Mouse (Mus musculus) cerebellum, postnatal 25 days (tissue): ENCODE data around the gene 1700030K09Rik.

Source experiments
- DNase-seq, 2 experiments: peaks; one replicate each; pipeline ENCODE4 v3.0.0; 2021; ENCODE audit warnings: mixed read lengths in 2 of 2

1700030K09Rik gene

DNA sequence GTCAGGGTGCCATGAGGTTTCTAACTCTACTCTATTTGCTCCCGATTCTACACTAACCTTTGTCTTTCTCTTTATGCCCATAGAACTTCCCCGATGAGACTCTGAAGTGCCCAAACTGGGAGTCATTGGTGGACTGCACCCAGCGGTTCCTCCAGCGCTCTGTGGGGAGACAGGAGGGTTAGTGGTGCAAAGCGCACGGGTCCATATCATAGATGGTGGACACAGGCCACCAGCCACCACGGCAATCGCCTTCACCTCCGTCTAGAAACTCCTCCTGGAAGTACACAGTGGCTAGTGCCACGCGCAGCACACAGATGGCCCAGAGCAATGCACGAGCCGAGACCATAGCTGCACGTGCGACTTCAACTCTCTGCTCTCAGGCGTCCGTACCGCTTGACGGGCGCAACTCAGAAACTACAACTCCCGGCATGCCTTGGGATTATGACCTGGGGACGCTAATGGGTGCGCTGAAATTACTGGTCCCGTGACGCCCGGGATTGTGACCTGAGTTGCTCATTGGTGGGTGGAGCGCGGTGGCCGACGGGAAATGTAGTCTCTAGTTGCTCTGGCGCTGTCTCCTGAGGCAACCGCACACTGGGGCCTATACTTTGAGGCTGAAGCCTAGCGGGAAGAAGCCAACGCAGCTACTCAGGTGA, at the start of gene 1700030K09Rik, which contains the start of gene Calr3:
Gene 1700030K09Rik, plus strand, starts transcription at position 543 of the 656 bp plus-strand sequence.
Gene Calr3, minus strand, starts transcription at position 533 of the 656 bp plus-strand sequence.
- DNase-seq = peak; percentile 98 to 99

DNA sequence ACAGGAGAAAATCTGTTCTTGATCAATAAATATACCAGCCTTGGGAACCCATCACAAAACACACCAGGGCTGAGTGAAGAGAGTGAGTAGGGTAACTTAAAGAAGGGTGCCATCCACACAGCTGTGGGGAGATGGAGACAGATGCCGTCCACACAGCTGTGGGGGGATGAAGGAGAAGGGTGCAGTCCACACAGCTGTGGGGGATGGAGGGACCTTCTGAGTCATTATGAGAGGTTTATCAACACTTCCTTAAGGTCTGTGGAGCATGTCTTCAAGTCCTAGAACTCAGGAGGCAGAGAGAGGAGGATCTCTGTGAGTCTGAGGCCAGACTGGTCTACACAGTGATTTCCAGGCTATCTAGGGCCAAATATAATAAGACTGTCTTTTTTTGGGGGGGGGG, 42.3 kb upstream of the 1700030K09Rik start:
- DNase-seq = no peak

DNA sequence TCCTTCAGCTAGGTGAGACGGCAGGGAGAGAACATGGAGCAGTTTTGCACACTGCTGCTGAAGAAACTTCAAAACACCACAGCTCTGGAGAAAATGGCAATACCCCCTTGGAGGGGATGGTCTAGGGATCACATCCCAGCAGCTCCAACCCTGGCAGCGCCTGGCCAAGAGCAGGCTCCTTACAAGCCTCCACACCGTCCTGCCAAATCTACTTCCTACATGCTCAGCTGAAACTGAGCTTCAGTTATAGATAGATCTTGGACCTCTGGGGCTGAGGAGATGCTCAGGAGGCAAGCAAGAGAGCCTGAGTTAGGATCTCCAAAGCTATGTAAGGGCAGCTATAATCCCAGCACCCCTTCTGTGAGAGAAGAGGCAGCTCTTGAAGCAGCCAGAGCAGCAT, 40.7 kb upstream of the 1700030K09Rik start:
- no peak for DNase-seq

DNA sequence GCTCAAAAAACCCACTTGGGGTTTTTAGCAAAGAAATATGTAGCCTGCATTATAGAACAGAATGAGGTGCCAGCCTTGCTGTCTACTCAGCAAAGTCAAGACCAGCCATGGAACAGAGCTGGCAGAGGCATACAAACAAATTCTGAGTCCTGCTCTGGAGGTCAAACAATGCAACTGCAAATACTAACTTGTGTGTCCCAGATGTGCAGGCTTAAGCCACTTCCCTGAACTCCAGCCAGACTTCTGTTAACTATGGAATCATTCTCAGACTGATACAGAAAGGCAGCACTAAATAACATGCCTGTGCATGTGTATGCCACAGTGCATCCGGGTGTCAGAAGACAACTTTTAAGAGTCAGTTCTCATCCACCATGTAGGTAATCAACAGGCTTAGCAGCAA, 35.8 kb upstream of the 1700030K09Rik start:
- no peak for DNase-seq

DNA sequence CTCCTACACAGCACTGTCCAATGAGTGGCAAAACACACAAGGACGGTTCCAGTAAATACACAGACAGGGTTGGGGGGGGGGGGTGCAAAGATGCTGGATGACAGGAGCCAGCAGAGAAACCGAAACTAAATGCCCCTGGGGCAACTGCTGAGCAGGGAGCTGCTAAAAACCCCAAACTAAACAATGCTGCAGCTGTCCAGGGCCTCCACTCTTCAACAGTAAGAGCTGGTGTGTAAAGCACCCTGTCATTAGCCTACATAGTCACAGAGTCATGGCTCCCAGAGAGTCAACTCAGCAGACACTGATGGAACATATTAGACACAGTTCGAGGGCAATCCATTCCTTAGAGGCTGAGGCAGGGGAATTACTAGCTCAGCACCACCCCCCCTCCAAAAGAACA, 34.2 kb upstream of the 1700030K09Rik start:
- no peak for DNase-seq

DNA sequence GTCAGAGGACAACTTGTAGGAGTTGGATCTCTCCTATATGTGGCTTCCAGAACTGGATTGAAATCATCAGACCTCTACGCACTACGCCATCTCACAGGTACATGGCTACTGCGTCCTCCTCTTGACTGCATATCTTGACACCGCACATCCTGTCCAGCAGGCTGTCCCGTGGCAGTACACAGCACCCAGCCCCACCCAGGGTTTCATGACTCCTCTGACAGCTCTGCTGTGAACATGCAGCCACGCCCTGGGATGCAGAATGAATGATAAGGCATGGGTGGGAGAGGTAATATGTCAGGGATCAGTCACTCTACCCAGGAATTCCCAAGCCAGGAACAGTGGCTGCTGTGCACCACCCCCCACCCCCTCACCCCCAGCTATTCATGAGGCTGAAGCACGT, 29.8 kb upstream of the 1700030K09Rik start:
- no peak for DNase-seq

DNA sequence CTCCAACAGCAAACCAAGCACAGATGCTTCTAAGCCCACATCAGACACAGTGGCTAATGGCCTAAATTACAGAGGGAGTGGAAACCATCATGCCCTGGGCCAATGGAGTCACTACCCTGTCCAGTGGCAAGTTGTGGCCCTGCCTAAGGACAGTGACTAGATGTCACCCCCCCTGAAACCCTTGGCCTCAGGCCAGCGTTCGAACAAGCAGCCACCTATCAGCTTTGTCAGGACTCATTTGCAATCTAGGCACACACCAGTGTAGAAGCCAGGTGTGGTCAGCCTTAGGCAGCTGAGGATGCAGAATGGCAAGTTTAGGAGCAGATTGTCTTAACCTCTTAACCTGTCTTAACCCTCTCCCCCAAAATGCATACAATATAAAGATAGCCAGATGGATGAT, 28.4 kb upstream of the 1700030K09Rik start:
- DNase-seq = peak in 1 of 2 experiments; percentile 38

- DNase-seq = no peak
These were observed 25.6 kb upstream of the 1700030K09Rik start for GRCm38 (mm10) chr8:72418073-72418472.

- peak in 1 of 2 experiments; percentile 66 for DNase-seq
These were observed 22.9 kb upstream of the 1700030K09Rik start for GRCm38 (mm10) chr8:72420571-72421361.

- DNase-seq = peak; percentile 98 to 100
These were observed 22.0 kb upstream of the 1700030K09Rik start, which contains the start of gene Eps15l1 for GRCm38 (mm10) chr8:72421362-72422335. Eps15l1 (minus strand) TSS chr8:72421460.

DNA sequence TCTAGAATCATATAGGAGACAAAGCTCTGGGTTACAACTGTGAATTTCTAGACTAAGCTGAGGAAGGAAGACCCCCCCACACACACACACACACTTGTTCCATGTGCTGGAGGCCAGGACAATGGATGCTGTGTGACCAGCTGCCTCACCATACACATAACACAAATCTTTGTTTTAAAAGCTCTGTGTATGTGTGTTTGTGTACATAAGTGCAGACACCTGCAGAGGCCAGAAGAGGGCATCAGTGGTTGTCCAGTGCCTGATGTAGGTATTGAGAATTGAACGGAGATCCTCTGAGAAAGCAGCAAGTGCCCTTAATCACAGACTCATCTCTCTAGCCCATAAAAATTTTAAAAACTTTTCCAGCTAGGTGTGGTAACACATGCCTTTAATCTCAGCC, 20.8 kb upstream of the 1700030K09Rik start:
- no peak for DNase-seq

DNA sequence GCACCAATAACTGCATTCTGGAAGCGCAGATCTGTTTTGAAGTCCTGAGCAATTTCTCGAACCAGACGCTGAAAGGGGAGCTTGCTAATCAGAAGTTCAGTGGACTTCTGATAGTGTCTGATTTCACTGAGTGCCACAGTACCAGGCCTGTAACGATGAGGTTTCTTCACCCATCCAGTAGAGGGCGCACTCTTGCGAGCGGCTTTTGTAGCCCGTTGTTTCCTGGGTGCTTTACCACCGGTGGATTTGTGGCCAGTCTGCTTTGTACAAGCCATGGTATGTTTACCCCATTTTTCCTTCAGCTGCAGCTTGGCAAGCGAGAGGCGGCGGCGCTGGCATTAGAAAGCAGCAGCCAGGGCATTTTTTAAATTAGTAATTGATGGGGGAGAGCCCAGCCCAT, 14.0 kb upstream of the 1700030K09Rik start:
- DNase-seq = no peak

DNA sequence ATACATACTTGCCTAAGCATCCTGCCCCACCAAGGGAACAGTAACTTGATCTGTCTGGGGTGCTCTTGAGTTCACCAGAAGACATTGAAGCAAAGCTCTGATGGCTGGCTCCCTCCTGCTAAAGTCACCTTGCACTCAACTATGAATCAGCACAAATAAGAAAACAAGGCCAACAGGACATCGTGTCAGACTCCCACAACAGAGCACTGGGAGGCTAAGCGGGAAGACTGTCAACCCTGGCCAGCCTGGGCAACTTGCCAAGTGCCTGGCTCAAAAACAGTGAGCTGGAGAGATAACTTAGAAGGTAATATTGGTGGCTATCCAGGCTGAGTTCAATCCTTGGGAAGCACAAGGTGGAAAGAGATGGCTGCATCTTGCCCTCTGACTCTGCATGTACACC, 8.7 kb upstream of the 1700030K09Rik start:
- DNase-seq = peak; percentile 52 to 66

- DNase-seq = no peak
These were observed 5.2 kb upstream of the 1700030K09Rik start for GRCm38 (mm10) chr8:72438248-72439015.

DNA sequence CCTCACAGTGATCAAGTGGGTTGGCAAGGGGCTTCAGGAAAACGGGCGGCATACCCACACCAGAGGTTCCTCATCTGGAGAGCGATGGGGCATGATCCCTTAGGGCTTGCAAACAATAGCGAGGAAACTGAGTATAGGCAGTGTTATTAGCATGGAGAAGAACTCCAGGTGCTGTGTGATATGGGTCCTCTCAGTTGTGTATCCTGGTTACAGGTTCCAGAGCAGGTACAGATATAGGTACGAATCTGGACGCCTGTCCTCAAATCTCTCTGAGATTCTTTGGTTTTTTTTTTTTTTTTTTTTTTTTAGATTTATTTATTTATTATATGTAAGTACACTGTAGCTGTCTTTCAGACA, 292 bp downstream of the 1700030K09Rik start:
- no peak for DNase-seq

GRCm38 (mm10) chr8:72445071-72445470, 1.4 kb downstream of the 1700030K09Rik start:
- DNase-seq = no peak

- DNase-seq = no peak
These were observed 7.8 kb downstream of the 1700030K09Rik start for GRCm38 (mm10) chr8:72451516-72451915.

DNA sequence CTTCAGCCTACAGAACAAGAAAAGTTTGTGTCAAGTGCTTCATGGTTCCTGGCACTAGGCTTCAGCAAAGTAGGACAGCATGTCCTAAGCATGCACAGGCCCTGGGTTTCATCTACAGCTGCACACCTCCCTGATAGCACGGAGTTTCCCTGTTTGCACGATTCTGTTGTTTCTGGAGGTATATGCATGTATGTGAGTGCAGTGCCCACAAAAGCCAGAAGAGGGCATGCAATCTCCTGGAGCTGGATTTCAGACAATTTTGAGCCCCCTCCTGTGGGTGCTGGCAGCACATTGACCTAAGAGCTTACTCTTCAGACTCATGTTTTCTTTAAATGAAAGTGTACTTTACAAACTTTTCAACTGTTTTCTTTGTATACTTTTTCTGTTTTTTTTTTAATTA, 10.2 kb downstream of the 1700030K09Rik start:
- no peak for DNase-seq

- no peak for DNase-seq
These were observed 11.6 kb downstream of the 1700030K09Rik start for GRCm38 (mm10) chr8:72455317-72455716.

DNA sequence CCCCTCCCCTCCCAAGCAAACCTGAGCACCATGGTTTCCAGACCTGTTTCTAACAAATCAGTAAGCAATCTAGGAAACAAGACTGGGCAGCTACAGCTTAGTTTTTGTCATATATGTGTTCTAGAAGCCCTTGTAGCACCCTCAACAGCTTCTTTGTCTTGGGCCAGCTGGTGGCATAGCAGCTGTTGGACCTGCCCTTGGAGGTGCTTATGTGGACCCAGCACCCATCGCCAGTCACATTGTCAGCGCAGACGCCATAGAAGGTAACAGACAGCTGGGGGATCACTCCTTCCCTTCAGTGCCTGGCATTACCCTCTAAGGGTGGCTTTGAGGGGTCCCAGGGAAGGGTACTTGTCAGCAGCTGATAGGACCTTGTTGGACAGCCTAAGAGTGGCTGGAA, 14.1 kb downstream of the 1700030K09Rik start:
- DNase-seq = no peak

DNA sequence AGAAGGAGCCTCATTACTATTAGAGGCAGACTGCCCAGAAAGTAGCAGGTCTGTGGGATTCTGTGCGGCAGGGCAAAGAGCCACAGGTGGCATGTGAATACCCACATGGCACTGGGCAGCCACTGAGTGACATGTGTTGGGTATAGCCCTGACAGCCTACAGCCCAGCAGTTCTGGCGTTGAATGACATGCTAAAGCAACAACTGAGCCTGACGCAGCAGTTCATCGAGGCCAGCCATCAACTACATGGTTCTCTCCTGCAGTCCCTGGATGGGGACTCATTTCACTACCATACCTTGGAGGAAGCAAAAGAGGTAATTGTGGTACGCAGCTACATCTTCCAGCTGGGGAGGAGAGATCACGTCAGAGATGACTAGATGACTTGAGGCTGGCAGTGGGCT, 14.8 kb downstream of the 1700030K09Rik start:
- no peak for DNase-seq

GRCm38 (mm10) chr8:72459881-72460533, 16.3 kb downstream of the 1700030K09Rik start:
- DNase-seq = no peak
